Mouse (Mus musculus) megakaryocyte-erythroid progenitor cell, adult 5 weeks (primary cell): ENCODE measurements around the gene Rcvrn. TPM values are rescaled to one million over a fixed set of nuclear protein-coding genes. Genes with fewer than 3 reads are reported as not detected.

Source experiments
- polyA plus RNA-seq: library from polyadenylated mRNA; stranded (reverse); fragments of >175 nt; gene quantifications from 2 replicates; pipeline ENCODE4 v1.2.3, GENCODE M21; 2012

The Rcvrn gene
- polyA plus RNA-seq = not detected in 2 replicates

GRCm38 (mm10) chr11:67694703-67695376, at the start of gene Rcvrn:
Rcvrn (plus strand) TSS chr11:67695326.

Other genes starting within 250 kb of the Rcvrn start
- gene Gas7, start 239.9 kb upstream of the Rcvrn start, polyA plus RNA-seq = 4.4 and 6.6 TPM in 2 replicates
- gene Glp2r, start 75.8 kb downstream of the Rcvrn start, polyA plus RNA-seq = not detected in 2 replicates
- not detected in 2 replicates for gene Gsg1l2, start 79.3 kb downstream of the Rcvrn start, polyA plus RNA-seq
- gene Dhrs7c, start 102.9 kb downstream of the Rcvrn start, polyA plus RNA-seq = not detected in 2 replicates
- gene Usp43, start 226.8 kb downstream of the Rcvrn start, polyA plus RNA-seq = not detected in 2 replicates